ENCODE assay signal across 8 mouse cellular contexts in the genomic region with DNA sequence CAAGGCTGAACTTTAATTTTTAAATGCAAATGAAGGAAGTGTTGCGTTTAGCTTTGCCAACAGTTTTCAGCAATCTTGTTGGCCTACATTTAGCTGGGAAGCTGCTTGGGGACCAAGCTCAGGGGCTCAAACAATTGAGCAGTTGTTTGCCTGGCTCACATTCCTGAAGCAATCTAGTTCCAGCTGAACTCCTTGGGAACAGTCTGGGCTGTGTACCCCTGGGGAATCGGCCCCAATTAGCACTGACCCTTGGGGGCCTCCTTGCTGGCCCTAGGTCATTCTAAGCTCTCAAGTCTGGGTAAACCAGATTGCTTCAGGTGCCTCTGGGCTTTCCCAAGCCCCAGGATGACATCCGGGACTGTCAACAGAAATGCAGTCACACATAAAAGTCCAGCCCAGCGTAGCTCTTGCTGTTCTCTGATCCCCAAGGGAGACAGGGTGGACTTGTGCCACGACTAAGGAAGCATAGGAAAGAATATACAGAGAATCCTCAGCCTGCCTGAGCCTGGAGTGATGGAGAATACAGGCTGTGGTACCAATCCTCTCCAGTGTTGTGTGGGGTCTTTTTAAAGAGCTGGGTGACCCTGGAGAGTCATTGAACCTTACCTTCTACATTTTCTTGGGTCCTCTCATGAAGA.
DNase-seq lines count a peak whose midpoint lies in the region; ATAC-seq lines count a peak whose summit lies in the region.

No protein-coding gene starts in this region.

- 0 out of 2 replicates have a peak, but pooled peaks have one; percentile 24 for ATAC-seq in limb, embryonic 15.5 days (ENCODE audit: insufficient number of reproducible peaks, low FRiP score, low TSS enrichment, low read depth)
- ATAC-seq in inflammation-experienced regulatory T-cells, adult 6 months: no peak

- H3K4me3 ChIP-seq in limb, embryonic 15.5 days: no peak overlapping the region

- no peaks in the 10 kb centered on the region for H3K27me3 ChIP-seq in limb, embryonic 15.5 days

- no peak overlapping the region for H3K9ac ChIP-seq in limb, embryonic 15.5 days

- no peak overlapping the region for H3K4me2 ChIP-seq in limb, embryonic 15.5 days

- no peaks in the 10 kb centered on the region for H3K36me3 ChIP-seq in limb, embryonic 15.5 days

- DNase-seq in embryo, embryonic 10 days (ENCODE audit: low spot score): peak; percentile 40
- DNase-seq in embryo, embryonic 9.5 days (ENCODE audit: extremely low spot score): no peak
- peak; percentile 58 for DNase-seq in embryo, embryonic 10.5 days (ENCODE audit: low spot score)
- DNase-seq in heart, postnatal 10 days: peak; percentile 40 to 41
- no peak for DNase-seq in thymus, postnatal 36 days
- no peak for DNase-seq in ovary, adult 18-20 months (ENCODE audit: low spot score)

- no peak overlapping the region for H3K27ac ChIP-seq in limb, embryonic 15.5 days

- intact Hi-C loops in heart, postnatal 10 days (cut with DNase I): no loop called here

- no peaks in the 10 kb centered on the region for H3K4me1 ChIP-seq in limb, embryonic 15.5 days

- H3K9me3 ChIP-seq in limb, embryonic 15.5 days: no peaks in the 10 kb centered on the region

- 54% methylated on average over 5 of the region's 5 CpGs for WGBS in limb, embryonic 15.5 days

Comparison
In these comparisons a context has a peak if more than half of its experiments do, and no peak if none do; other contexts are left out.
1. DNase-seq: peak in embryo, embryonic 10 days (single experiment), embryo, embryonic 10.5 days (single experiment) and heart, postnatal 10 days (2 of 2); none in embryo, embryonic 9.5 days (single experiment), thymus, postnatal 36 days (0 of 2) and ovary, adult 18-20 months (single experiment).